Mouse (Mus musculus) Patski (cell line): ENCODE measurements at regions not wholly inside any gene's neighbourhood (a gene's known extent, or its start where the extent isn't known, plus 50 kb on each side); places are given as distances from the start of the nearest gene placed in this dataset.
"Not testable (repeated sequence)": the region's sequence is repeated elsewhere in the genome, so short reads cannot be mapped to it uniquely, and the experiment has no call there.

Source experiments
- ATAC-seq: fragments of 100-300 bp; one replicate; pipeline ENCODE4 v1.8.0; 2021
- CTCF ChIA-PET: fragments of 350-600 bp; sonication (Branson Sonifier 250); formaldehyde crosslinking; loops from one replicate; lab custom pipeline; 2022; ENCODE audit warnings: inconsistent platforms; lab: Charles Lee
- POLR2A ChIA-PET: fragments of 350-600 bp; sonication (Branson Sonifier 250); formaldehyde crosslinking; loops from one replicate; lab custom pipeline; 2022; ENCODE audit warnings: antibody characterized with exemption, inconsistent platforms; lab: Charles Lee
- DNase-seq: peaks from one replicate; pipeline ENCODE4 v3.0.0-alpha.2; 2011; ENCODE audit warnings: low read depth, low spot score
- H3K27me3 ChIP-seq: fragments of 371-371 bp; one replicate; pipeline ENCODE4 v1.5.1; 2021
- CTCF ChIP-seq: fragments of 100-300 bp; IDR thresholded peaks from one replicate; pipeline ENCODE4 v1.5.1; 2021
- in situ Hi-C: fragments of 300-500 bp; cut with MboI; formaldehyde crosslinking; loops from 3 replicates; pipeline ENCODE4 v1.11.1; 2018; ENCODE audit warnings: low pct_unique_long_range_greater_than_20kb, mixed read lengths

- ChIA-PET POLR2A (interaction anchor here (0.6 kb wide), 1 partner anchor 37 kb away, joined by 4 read pairs; no protein-coding TSS in a partner anchor), CTCF (interaction anchor here (1.2 to 1.3 kb wide), 2 partner anchors 8 to 101 kb away, joined by 3 read pairs; no protein-coding TSS in a partner anchor)
- no peak for DNase-seq
- in situ Hi-C loops = no loop called here
- no peak for TF ChIP-seq CTCF
- H3K27me3 ChIP-seq = no peaks in the 10 kb centered on the region
- ATAC-seq = no peak
Observed at GRCm38 (mm10) chr1:59422981-59423941, 59.0 kb upstream of the Fzd7 start.

- CTCF ChIA-PET = interaction anchor here (1.2 kb wide), 1 partner anchor 14 kb away, joined by 4 read pairs; no protein-coding TSS in a partner anchor
- POLR2A ChIA-PET, H3K27me3 ChIP-seq, DNase-seq, in situ Hi-C loops, ATAC-seq: not testable (repeated sequence)
Observed at GRCm38 (mm10) chr1:59425771-59426170, 56.5 kb upstream of the Fzd7 start.

GRCm38 (mm10) chr1:59426346-59427203, 55.6 kb upstream of the Fzd7 start:
- no peaks in the 10 kb centered on the region for H3K27me3 ChIP-seq
- DNase-seq = no peak
- POLR2A ChIA-PET = no interaction called here
- CTCF ChIA-PET = no interaction called here
- in situ Hi-C loops = no loop called here
- no peak for ATAC-seq
- no peak for TF ChIP-seq CTCF

- no peak for TF ChIP-seq CTCF
- H3K27me3 ChIP-seq = no peaks in the 10 kb centered on the region
- DNase-seq (no peak), ATAC-seq (no peak)
- in situ Hi-C loops = no loop called here
- CTCF ChIA-PET = no interaction called here
- POLR2A ChIA-PET = no interaction called here
Observed at GRCm38 (mm10) chr1:59427204-59427557, 55.0 kb upstream of the Fzd7 start.

- no peak for TF ChIP-seq CTCF
- ChIA-PET CTCF (interaction anchor here (1.7 kb wide), 1 partner anchor 113 kb away, joined by 5 read pairs; no protein-coding TSS in a partner anchor), POLR2A (no interaction called here)
- ATAC-seq = no peak
- H3K27me3 ChIP-seq = no peaks in the 10 kb centered on the region
- in situ Hi-C loops = no loop called here
- no peak for DNase-seq
Observed at GRCm38 (mm10) chr1:59429289-59429688, 52.9 kb upstream of the Fzd7 start.

- in situ Hi-C loops = no loop called here
- ATAC-seq = no peak
- no peak for TF ChIP-seq CTCF
- no peaks in the 10 kb centered on the region for H3K27me3 ChIP-seq
- POLR2A ChIA-PET = interaction anchor here (0.6 kb wide), 1 partner anchor 104 kb away, joined by 5 read pairs; no protein-coding TSS in a partner anchor
- DNase-seq = no peak
- CTCF ChIA-PET = no interaction called here
Observed at GRCm38 (mm10) chr1:59430234-59430633, 52.0 kb upstream of the Fzd7 start.

- ATAC-seq (no peak), DNase-seq (no peak)
- TF ChIP-seq CTCF = no peak
- in situ Hi-C loops = no loop called here
- CTCF ChIA-PET = interaction anchor here (1.6 kb wide), 1 partner anchor 8 kb away, joined by 3 read pairs; no protein-coding TSS in a partner anchor
- POLR2A ChIA-PET = interaction anchor here (0.6 kb wide), 1 partner anchor 104 kb away, joined by 5 read pairs; no protein-coding TSS in a partner anchor
- H3K27me3 ChIP-seq = no peaks in the 10 kb centered on the region
Observed at GRCm38 (mm10) chr1:59430886-59431486, 51.2 kb upstream of the Fzd7 start.
